Mouse (Mus musculus) ES-E14 (cell line): ENCODE results near the gene Tnfsfm13. TPM values are rescaled to one million over a fixed set of nuclear protein-coding genes. Genes with fewer than 3 reads are reported as not detected.

Experiments used
- DNase-seq: peaks from one replicate; pipeline ENCODE4 v3.0.0-alpha.2; 2013; ENCODE audit warnings: low read depth, low spot score
- H3K27ac ChIP-seq: 2 replicates; pipeline ENCODE4 v1.5.1; 2012; ENCODE audit warnings: low read depth, mild to moderate bottlenecking, low read length, moderate library complexity, mixed read lengths; ENCODE audit not compliant: poor library complexity, insufficient read depth, severe bottlenecking
- H3K36me3 ChIP-seq: 2 replicates; pipeline ENCODE4 v1.6.1; 2012; ENCODE audit warnings: mild to moderate bottlenecking, low read length, moderate library complexity, mixed read lengths; ENCODE audit not compliant: control insufficient read depth, poor library complexity, insufficient read depth, severe bottlenecking
- H3K4me1 ChIP-seq, 2 experiments: fragments of 150-350 bp in 1 of 2; sonication (generic) in 1 of 2; 2 replicates each; pipeline ENCODE4 v1.6.1; 2012; ENCODE audit warnings: low read length in 2 of 2, mild to moderate bottlenecking in 1 of 2, mixed read lengths in 1 of 2; ENCODE audit not compliant: control insufficient read depth in 2 of 2, insufficient read depth in 2 of 2, poor library complexity in 1 of 2
- H3K4me3 ChIP-seq, 2 experiments: fragments of 150-350 bp in 1 of 2; sonication (generic) in 1 of 2; 2 replicates each; pipeline ENCODE4 v1.5.1; 2012; ENCODE audit warnings: low read length in 2 of 2, low read depth in 1 of 2, mild to moderate bottlenecking in 1 of 2, mixed read lengths in 1 of 2; ENCODE audit not compliant: insufficient read depth in 1 of 2, poor library complexity in 1 of 2, severe bottlenecking in 1 of 2
- H3K9ac ChIP-seq: 2 replicates; pipeline ENCODE4 v1.6.1; 2012; ENCODE audit warnings: low read depth, mild to moderate bottlenecking, low read length, mixed read lengths; ENCODE audit not compliant: poor library complexity, insufficient read depth, severe bottlenecking
- H3K9me3 ChIP-seq: fragments of 150-350 bp; sonication (generic); 2 replicates; pipeline ENCODE4 v1.6.1; 2012; ENCODE audit warnings: low read depth, mild to moderate bottlenecking, low read length; ENCODE audit not compliant: control insufficient read depth, insufficient read depth
- CHD2 ChIP-seq: IDR thresholded peaks from 2 replicates; pipeline ENCODE4 v1.6.1; 2014; ENCODE audit warnings: mild to moderate bottlenecking, low read depth, low read length, inconsistent platforms
- HCFC1 ChIP-seq: IDR thresholded peaks from 2 replicates; pipeline ENCODE4 v1.6.1; 2012; ENCODE audit warnings: low read length, inconsistent platforms, borderline replicate concordance; ENCODE audit not compliant: insufficient read depth
- MAFK ChIP-seq: IDR thresholded peaks from 2 replicates; pipeline ENCODE4 v1.6.1; 2014; ENCODE audit warnings: mild to moderate bottlenecking, low read depth, low read length, inconsistent platforms; ENCODE audit not compliant: insufficient read depth
- ZC3H11A ChIP-seq: IDR thresholded peaks from 2 replicates; pipeline ENCODE4 v1.6.1; 2012; ENCODE audit warnings: low read depth, mild to moderate bottlenecking, inconsistent platforms, low read length, borderline replicate concordance
- ZNF384 ChIP-seq: IDR thresholded peaks from 2 replicates; pipeline ENCODE4 v1.6.1; 2012; ENCODE audit warnings: low read depth, low read length, inconsistent platforms
- in situ Hi-C, 2 experiments: fragments of 600-800 bp; cut with MboI; formaldehyde crosslinking; loops; one replicate each; pipeline ENCODE4 v1.15.1; 2025; ENCODE audit warnings: low sequenced_read_pairs in 2 of 2, inconsistent platforms in 1 of 2; ENCODE audit not compliant: unreplicated experiment in 2 of 2
- total RNA-seq: library from RNA; depleted of rRNA; stranded (reverse); fragments of 300-350 nt; gene quantifications from 2 replicates; pipeline ENCODE4 v1.2.3, GENCODE M21; 2012

Tnfsfm13 gene
- total RNA-seq, 1 experiment, result 13.7 TPM

DNA sequence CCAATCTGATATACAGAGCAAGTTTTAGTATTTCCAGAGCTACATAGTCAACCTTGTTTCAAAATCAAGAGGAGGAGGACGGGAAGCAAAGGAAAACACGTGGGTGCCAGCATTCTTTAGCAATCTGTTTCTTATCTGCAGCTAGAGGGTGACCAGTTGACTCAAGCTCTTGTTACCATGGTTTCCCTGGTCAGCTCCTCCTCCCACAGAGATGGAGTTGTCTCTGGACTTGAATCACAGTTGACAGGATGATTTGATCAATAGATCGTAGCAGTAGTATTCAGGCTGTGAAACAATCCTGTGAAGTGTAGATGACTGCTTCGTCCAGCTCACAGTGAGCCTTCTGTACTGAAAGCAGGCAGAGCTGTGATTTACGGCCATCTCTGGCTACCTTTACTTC, 20.0 kb upstream of the Tnfsfm13 start:
- no peak overlapping the region for H3K4me3 ChIP-seq
- no peaks in the 10 kb centered on the region for H3K9me3 ChIP-seq
- H3K27ac ChIP-seq, result no peak overlapping the region
- peaks cover 1 to 10% of the 10 kb centered on the region in 2 experiments; a peak in 3 of 4 replicates for H3K4me1 ChIP-seq
- H3K9ac ChIP-seq, result no peak overlapping the region
- in situ Hi-C loops, result loop anchor here in 1 of 2 experiments (10.0 kb wide), 1 partner anchor 61 kb away; the partner anchor contains the start of gene Sox15
- TF ChIP-seq ZC3H11A (no peak), ZNF384 (peak; percentile 69), HCFC1 (no peak), MAFK (no peak), CHD2 (no peak)
- no peaks in the 10 kb centered on the region for H3K36me3 ChIP-seq
- no peak for DNase-seq

DNA sequence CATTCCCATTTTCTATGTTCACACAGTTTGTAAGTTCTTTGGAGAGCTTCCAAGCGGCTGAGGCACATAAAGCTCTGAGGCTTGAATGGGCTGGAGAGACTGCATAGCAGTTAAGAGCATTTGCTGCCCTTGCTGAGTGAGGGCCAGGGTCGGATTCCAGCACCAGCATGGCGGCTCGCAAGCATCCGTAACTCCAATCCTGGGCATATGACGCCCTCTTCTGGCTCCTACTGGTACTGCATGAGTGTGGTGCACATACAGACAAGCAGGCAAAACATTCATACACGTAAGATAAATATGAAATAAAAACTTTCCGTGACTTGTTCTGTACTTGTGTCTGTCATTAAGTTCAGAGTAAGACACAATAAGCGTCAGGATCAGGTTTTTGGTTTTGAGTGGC, 19.6 kb upstream of the Tnfsfm13 start:
- peak overlapping the region; percentile 63 for H3K9ac ChIP-seq
- H3K4me1 ChIP-seq, result peaks cover 1 to 12% of the 10 kb centered on the region in 2 experiments; a peak in 3 of 4 replicates
- no peaks in the 10 kb centered on the region for H3K36me3 ChIP-seq

DNA sequence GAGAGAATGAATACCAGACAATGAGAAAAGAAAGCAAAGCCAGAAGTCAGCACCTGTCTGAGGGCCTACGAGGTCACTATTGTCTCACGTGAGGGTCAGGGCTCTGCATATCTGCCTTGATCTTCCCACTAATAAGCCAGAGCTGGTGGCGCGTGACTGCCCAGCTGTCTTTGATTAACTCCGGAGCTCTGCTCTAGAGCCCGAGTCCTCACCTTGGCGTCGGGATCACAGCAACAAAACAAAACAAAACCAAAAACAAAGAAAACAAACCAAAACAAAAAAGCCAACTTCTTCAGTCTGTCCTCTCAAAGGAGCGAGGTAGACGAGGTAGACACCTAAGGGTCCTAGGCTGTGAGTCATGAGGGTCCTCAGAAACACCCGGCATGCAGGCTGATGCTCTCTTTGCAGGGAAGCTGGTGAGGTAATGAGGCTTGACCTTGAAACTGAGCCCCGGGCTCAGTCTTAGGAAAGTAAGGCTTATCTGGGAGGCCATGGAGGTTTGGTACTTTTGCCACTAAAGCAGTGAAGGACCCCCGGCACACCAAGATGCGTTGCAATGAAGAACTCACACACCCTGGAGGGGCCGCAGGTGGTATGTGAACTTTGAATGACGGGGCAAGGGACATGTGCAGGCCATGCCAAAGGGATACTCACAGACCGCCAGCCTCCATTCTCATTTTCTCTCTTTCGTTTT, 18.9 kb upstream of the Tnfsfm13 start:
- H3K27ac ChIP-seq, result peak overlapping the region; percentile 88
- DNase-seq, result no peak

More for the DNA sequence above, 19.6 kb upstream of the Tnfsfm13 start:
- TF ChIP-seq MAFK, result no peak
- no peak for TF ChIP-seq CHD2
- peak; percentile 50; the same call in 1 of the 2 replicates for TF ChIP-seq ZNF384
- peak; percentile 91 for TF ChIP-seq ZC3H11A
- TF ChIP-seq HCFC1, result 0 out of 2 replicates have a peak, but pooled peaks have one; percentile 61
- Histone ChIP-seq H3K9me3 (no peaks in the 10 kb centered on the region), H3K4me3 (peak overlapping the region in 1 of 2 experiments; percentile 59; a peak in 2 of 4 replicates), H3K27ac (peak overlapping the region; percentile 88)
- in situ Hi-C loops, result loop anchor here in 1 of 2 experiments (10.0 kb wide), 1 partner anchor 61 kb away; the partner anchor contains the start of gene Sox15
- DNase-seq, result peak; percentile 87

DNA sequence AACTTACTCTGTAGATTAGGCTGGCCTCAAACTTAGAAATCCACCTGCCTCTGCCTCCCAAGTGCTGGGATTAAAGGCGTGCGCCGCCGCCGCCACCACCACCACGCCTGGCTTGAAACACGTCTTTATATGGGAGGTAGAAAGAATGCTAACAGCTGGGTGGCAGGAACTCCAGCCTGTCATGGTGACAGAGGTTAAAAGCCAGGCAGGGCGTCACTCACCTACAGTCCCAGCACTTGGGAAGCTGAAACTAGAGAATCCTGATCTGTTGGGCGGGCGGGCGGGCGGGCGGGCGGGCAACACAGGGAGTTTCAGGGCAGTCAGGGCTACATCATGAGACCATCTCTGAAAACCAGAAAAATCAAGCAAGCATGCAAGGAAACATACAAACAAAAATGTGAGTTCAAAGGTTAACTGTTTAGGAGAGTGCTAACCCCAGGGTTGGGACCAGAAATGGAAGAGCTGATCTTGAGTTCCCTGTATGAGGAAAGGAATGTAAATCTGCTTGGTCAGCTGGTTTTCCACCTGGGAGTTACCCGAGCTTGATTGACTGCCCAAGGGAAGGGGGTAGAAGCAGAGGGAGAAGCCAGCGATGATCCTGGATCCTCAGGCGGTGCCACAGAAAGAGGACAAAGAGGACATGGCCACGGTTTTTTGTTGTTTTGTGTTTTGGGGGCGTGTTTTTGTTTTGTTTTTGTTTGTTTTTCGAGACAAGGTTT, 17.2 kb upstream of the Tnfsfm13 start:
- H3K9ac ChIP-seq, result peak overlapping the region; percentile 55; the same call in 1 of the 2 replicates

More for the DNA sequence above, 18.9 kb upstream of the Tnfsfm13 start:
- in situ Hi-C loops, result loop anchor here in 1 of 2 experiments (10.0 kb wide), 1 partner anchor 60 kb away; the partner anchor contains the start of gene Sox15
- no peaks in the 10 kb centered on the region for H3K36me3 ChIP-seq
- H3K9ac ChIP-seq, result peak overlapping the region; percentile 63
- H3K4me3 ChIP-seq, result peak overlapping the region in 1 of 2 experiments; percentile 59; a peak in 2 of 4 replicates
- H3K9me3 ChIP-seq, result no peaks in the 10 kb centered on the region
- TF ChIP-seq ZNF384 (no peak), CHD2 (no peak), ZC3H11A (no peak), MAFK (no peak), HCFC1 (no peak)
- H3K4me1 ChIP-seq, result peaks cover 1 to 14% of the 10 kb centered on the region in 2 experiments; a peak in 3 of 4 replicates

More for the DNA sequence above, 17.2 kb upstream of the Tnfsfm13 start:
- Histone ChIP-seq H3K9me3 (no peaks in the 10 kb centered on the region), H3K4me3 (peak overlapping the region; percentile 7 to 41; a peak in 1 of 4 replicates), H3K4me1 (peaks cover 9 to 20% of the 10 kb centered on the region in 2 experiments), H3K27ac (peak overlapping the region; percentile 79), H3K36me3 (no peaks in the 10 kb centered on the region)
- no peak for DNase-seq
- peak; percentile 98 for TF ChIP-seq MAFK
- no peak for TF ChIP-seq ZNF384
- in situ Hi-C loops, result loop anchor here in 1 of 2 experiments (10.0 kb wide), 1 partner anchor 58 kb away; the partner anchor contains the start of gene Sox15
